Mouse (Mus musculus) cerebellum, adult 9-11 months (tissue): ENCODE data around the gene Snd1.

ENCODE experiments used
- DNase-seq: peaks from one replicate; pipeline ENCODE4 v3.0.0; 2022

Snd1 gene

DNA sequence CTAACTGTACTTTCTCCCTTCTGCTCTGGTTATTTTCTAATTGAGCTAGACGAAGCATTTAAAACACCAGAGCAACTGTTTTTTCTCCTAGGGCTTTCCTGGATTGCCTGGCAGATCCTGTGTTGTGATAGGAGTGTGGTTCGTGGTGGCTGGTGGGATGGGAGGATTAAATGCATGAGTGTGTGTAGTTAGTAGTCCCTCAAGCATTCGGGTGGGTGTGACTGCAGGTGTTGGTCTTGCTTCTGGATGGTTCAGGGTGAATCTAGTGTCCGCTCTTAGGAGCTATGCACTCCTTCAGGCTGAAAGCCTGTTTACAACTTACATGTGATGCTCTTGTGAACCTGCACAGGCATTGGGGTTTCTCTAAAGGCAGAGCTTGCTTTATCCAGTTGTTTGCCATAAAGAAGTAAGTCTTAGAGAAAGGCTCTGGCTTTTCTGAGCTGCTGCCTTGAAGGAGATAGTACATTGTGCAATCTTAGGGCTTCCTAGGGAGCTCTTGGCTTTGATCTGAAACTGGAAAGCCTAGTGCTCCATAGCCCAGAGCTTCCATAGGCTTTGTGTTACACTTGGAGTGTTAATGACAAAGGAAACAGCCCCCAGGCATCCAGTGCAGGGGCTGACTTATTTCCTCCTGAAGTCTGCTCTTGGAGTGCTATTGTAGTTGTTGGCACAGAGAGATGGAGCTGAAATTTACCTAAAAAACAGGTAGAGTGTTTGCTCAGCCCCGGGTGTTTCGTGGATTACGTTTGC lies 75.5 kb downstream of the Snd1 start:
- no peak for DNase-seq

DNA sequence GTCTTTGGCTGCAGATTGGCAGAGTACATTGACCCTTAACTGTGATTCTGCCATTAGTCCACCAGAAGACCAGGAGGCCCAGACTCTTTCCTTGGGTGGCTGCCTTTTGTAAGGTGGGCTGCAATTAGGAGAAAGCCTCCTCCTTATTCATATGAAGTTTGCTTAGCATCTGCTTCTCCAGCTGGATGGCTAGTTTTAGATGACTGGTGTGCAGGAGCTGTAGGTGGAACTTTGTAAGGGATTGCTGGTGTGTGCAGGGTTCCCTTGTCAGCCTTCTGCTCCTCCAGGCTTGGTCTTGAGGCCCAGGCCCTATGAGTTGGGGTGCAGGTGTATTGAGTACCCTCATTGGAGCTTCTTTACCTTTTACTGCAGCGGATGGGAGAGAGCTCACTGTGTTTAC lies 79.5 kb downstream of the Snd1 start:
- no peak for DNase-seq

DNA sequence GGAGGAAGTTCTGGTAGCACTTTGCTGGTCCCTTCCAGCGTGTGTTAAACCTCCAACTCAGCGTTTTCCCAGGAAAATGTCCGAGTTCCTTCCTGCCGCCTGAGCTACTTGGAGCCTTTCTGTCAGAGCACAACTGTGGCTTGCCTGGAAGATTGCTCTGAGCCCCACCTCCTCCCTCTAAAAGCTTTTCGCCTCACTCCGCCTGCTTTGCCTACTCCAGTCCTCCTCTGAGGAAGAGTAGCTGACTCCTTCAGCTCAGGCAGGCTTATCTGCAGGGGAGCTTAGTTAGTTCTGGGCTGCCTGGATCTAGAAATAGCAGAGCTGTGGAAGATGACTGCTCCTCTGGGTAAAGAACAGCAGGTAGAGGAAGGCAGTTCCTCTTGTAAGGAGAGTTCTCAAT lies 80.1 kb downstream of the Snd1 start:
- DNase-seq = no peak

DNA sequence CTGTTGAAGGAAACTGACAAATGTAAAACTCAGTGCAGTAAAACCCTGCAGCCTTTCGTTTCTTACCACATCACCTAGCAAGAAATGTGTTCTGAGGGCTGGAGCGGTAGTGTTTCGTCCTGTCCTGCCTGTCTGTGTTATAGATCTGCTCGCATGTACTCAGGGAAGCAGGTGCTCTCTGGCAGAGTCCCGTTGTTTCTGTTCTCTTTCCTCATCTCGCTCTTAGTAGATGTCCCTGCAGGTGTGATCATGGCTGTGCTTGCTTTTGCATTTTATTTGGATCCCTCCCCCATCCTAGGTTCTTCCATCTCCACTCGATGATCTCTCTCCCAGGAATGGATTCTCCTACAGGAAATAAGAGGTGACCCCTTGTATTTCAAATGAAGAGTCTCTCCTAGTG lies 80.5 kb downstream of the Snd1 start:
- no peak for DNase-seq

DNA sequence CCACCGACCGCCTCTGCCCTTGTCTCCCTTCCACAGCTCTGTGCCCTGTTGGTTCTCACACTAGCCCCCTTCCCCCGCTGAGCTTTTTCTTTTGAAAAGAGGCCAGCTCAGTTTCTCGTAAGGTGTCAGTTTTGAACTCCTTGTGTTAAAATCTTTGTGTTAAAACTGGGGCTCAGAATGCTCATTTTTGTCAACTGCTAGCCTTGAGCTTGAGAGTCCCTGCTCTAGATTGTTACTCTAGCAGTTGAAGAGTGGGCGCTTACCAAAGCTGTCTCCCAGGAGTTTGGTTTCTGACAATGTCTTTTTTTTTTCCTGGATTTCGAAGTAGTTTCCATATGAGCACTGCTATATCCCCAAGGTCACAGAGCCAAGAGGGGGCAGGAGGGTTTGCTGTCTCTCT lies 82.8 kb downstream of the Snd1 start:
- DNase-seq = no peak

DNA sequence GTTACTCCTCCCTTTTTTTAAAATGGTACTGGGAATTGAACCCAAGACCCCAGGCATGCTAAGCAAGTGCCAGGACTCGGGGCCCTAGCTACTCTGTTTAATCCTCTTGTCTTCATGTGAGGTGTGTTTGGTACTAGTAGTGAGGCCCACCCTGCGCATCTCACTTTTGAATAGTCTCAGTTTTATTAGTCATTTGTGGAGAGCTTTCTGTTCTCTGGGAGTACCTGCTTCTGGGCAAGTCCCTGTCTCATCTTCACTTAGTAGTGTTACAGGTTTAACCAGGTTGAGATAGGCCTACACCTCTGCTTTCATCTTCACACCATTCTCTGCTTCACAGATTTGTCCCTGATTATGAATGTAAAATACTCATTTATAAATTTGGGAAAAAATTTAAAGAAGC lies 84.5 kb downstream of the Snd1 start:
- no peak for DNase-seq

DNA sequence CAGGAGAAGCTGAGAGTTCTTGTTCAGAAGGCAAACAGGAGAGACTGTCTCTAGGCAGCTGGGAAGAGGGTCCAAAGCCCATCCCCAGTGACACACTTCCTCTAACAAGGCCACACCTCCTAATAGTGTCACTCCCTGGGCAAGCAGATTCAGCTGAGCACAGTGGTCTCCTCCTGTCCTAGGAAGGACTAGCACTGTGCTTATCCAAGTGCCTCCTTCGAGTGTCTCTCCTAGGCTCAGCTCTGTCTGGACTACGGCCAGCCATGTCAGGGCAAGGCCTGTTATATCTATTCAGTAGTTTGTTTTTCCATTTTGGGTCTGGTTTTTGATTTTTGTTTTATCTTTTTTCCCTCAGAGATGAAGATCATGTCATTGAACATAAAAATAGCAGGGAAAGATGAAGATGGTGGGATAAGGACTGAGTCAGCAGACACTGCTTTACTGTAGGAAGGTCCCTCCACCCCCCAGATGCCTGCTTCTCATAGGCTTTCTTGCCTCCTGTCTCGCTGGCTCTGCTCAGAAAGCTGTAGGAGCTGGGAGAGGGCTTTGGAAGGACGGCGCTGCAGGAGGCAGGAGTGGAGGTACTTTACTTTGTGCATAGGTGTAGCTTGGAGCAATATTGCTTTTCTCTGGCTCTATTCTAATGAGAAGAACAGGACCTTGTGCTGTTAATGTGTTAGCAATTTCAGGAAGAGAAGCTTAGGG lies 86.5 kb downstream of the Snd1 start:
- no peak for DNase-seq

DNA sequence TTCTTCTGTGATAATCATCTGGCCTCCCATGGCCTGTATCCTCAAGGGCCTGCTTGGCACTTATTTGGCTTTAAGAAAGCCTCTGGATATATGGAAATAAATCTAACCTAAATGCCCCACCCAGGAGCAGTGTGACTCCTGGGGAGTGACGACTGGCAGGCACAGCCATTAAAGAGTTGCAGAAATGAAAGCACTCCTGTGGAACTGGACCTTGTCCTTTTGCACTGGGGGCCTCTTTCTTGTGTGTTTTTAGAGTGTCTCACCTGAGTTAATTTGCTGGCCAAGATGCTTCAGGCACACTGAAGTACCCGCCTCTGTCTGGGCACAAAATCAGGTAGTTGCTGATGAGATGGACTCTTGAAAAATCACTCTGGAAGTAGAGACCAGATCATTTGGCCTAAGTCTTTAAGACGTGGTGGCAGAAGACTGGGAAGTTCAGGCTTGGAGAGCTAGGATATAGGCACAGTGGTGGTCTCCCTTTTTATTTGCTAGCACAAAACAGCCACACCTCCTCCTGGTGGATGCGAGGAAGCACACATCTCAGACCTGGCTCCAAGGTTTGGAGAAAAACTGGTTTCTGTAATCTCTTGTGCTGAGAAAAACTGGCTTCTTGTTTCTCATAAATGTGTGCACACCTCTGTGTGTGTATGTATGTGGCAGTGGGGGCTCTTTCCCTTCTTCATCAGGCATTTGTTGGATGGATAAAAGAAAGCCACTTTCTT lies 87.5 kb downstream of the Snd1 start:
- no peak for DNase-seq

DNA sequence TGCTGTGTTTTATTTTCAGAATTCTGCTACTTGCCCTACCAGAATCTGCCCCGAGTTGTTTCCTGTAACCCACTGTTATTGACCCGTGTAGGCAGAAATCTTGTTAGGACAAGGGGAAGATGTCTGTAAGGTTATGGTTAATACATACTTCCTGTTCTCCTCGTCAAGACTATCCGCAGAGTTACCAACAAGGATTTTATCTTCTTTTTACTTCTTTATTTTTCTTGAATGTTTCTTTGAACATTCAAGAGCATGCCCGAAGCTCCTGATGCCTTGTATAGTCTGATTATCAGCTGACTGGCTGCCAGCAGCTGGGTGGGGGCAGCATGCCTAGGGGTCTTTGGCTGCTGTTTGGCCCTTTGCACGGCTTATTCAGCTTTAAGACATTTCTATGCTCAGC lies 93.0 kb downstream of the Snd1 start:
- DNase-seq = no peak

DNA sequence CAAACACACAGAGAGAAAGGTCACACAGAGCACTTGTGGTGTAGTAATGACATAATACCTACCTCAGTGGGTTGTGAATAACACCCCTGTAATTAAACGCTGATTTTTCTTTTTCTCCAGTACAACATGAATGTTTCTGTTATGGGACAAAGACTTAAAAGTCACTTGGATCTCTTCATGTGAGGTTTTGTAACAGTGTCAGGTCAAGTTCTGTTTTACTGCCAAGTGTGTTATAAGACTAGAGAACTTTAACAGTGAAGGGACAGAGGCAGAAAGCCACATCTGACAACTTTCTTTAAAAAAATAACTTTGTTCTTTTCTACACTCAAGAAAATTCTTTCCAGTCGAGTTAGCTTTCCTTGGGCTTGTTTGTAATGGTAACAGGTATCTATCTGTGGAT lies 97.0 kb downstream of the Snd1 start:
- DNase-seq = no peak

DNA sequence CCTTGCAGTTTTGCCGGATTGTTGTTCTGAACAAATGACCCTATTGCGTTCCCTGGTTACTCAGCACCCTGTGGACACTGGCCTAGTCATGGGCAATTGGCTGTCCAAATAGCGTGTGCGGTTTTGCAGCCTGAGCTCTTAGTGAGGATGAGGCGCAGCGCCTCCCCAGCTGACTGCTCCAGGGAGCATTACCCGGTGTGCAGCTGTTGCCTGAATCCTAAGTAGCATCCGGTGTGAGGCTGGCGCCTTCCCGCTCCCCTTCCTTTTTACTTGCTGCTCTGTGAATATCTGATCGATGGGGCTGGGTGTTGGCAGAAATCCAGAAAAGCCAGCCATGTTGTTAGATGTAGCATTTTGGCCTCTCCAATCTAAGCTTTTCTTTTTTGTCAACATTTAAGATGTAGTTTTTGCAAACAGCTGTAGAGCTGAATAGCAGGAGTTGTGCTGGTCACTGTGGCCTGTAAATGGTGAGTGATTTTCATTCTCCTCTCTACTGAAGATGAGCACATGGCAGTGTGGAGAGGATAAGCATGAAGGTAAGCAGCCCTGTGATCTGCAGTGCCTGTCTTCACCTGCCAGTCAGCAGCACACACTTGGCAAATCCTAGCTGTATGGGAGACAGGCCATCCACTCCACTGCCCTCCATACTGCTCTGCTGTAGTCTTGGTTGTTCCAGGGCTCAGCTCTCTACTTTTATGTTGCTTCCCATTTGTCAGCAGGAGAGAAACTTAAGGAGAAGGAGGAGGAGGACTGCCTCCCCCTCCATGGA lies 98.2 kb downstream of the Snd1 start:
- no peak for DNase-seq

DNA sequence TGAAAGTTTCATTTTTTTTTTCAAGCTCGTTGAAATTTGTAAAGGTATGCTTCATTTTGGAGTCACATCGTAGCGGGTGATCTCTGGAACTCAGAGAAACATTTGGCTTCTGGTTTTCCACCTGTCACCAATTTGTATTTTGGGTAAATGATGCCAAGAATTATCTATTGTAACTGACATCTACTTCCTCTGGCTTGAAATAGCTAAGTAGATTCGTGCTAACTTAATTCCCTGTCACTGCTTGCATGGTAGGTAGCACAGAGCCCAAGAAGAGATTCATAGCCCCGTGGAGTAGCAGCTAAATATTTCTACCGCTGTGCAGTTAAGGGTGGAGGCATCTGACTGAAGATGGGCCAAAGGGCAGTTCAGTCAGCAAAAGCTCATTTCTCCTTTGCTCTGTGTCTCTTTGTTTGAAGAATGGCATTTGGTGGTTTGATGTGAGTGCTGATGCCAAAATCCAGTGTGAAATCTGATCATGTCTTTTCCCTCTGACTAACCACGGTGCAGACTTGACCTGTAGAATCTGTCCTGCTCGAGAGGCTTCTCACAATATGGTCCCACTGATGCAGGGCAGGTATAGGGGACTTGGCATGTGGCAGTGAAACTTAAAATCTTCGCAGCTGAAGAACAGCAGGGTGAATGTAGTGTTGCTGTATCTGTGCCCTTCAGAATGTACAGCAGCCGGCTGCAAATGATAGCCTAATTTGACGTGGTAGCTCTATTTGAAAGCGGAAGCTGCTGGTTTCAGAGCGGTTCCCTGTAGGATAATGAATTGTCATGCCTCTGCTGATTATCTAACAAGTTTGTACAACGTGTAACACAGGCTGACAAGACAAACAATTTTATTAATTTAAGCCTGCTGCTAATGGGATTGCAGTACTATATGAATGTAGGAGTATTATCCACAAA lies 101.7 kb downstream of the Snd1 start:
- DNase-seq = peak; percentile 67

DNA sequence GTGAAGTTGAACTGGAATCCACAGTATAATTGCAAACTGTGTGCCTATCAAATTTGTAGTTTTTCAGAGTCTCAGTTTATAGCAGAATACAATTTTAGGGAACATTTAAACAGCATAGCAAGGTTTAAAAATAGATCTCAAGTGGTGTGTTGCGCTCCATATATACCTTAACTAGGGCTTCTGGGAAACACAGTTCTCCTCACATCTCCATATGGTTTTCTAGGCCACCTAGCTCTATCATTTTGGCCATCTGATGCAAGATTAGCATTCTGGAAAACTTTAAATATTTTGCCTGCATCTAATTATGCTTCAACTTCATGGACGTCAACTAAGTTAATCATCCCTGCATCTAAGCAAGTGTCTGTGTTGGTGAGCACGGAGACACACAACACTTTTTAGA lies 107.9 kb downstream of the Snd1 start:
- no peak for DNase-seq

DNA sequence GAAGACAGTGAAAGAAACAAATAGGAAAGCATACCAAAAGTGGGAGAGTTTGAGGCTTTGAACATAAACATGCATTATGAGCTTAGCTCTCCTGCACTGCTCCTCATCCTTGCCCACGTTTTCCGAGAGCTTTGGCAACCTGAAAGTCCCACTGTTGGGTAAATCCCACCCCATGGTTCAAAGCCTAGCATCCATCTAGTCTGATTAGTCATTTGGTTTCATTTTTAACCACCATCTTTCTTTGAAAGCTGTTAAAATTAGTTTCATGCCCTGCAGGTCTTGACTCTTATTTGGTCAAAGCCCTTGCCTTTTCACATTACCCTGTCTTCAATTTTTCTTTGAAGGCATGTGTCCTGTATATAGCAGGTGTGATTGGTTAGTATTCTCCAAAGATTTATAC lies 108.5 kb downstream of the Snd1 start:
- DNase-seq = no peak

DNA sequence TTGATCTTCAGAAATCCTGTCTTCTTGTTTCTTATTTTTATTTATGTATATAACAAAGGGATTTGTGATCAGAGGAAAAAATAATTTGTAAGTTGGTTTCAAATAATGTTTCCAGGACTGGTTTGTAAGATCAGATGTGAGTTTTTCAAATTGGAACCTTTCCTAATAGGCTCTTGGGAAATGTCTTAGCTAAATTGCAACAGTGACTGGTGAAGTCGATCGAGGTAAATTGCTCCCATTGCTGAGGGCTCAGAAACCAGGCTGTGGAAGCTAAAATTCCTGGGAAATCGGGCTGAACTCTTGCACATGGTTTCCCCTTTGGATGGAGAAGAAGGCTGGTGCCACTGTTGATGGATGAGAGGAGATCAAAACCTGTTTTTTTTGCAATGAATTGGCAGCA lies 111.9 kb downstream of the Snd1 start:
- DNase-seq = no peak

DNA sequence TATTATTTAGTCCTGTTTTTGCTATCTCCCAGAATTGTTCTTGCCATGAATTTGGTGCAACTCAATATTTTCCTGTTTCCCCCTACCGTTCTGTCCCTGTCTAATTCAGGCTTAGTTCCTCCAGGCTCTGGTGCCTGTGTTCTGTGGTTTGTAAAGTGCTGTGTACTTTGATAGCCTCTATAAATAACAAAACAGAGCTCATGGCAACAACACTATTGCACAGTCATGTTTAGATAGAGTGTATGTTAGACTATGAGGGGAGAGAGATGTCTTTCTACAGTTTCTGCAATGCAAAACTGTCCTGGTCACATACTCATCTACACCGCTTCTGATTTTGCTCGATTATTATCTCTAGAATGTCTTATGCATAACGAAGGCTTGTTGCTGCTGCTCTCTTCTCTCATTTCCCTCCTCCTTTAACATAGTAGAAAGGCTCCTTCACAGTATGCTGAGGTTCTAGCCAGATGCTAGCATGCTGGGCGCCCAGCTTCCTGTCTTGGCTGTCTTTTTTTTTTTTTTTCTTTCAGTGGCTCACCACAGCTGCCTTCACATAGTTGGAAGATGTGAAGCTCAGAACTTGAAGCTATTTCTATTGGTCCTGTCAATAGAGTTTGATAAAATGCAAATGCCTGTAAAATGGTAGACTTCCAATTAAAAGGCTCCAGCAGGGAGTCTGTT lies 113.7 kb downstream of the Snd1 start:
- no peak for DNase-seq

DNA sequence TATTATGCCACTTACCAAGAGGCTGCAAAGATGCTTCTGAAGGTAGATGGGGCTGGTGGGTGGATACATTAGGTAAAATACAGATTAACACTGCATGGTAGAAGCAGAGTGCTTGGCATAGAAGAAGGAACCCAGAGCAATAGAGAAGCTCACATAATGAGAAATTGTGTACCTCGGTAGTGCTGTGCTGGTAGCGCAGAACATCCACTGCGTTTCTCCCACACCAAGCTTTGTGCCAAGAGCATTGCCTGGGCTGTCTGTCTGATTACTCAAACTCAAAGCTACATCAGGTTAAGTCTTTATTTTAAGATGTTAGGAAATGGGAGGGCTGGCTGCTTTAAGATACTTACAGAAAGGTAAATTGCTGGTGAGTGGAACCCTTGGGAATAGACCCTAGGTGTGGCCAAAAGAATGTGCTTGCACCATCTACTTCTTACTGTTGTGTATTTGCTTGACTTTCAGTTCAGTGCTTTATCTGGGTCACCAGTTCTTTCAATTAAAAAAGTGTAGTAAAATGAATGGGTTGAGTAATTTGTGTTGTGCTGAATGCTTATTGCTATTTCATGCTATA lies 117.5 kb downstream of the Snd1 start:
- DNase-seq = no peak

DNA sequence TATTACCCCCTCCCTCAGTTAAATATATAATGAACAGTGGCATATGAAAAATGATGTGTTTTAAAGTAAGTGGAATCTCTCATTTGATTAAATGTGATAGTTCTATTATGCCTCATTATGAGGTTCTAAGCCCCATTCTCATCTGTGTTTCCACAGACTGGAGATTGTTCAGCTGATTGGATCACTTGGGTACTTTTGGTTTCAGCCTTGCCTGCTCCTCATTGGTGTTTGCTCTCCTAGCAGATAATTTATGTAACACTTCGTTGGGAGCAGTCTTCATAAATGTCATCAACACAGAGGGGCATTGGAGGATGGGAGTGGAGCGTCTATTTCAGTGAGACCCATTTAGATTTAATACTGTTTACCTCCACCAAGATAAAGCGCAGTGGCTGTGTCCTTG lies 118.8 kb downstream of the Snd1 start:
- DNase-seq = no peak

DNA sequence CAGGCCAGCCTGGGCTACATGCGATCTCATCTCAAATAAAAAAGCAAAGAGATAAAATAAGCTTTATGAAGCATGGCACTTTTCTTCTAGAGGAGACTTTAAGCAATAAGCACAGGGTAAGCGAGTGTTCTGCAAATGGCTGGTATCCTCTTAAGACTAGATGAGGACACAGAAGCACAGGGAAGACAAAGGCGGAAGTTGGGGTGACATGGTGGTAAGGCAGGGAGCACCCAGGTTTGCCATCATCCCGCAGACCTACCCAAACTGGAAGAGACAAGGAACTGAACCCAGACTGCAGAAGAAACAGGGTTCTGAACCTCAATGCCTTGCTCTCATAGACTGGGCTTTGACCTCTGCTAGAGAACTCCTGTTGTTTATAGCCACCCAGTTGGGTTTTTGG lies 119.8 kb downstream of the Snd1 start:
- DNase-seq = no peak

DNA sequence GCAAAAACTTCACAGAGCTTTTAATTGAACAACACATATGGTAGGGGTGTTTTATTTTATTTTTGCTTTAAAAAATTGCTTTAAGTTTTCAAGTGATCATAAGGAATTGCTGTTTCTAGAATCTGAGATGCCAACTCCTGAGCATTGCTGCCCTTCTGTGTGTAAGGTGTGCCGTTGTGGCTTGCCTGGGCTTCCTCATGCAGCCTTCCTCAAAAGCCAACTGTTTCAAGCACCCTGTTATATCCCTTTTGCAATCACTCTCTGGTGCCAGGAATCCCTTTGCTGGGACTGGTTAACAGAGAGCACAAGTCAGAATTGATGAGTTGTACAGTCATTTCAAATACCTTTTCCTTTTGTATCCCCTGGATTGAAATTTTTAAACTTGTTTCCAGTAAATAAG lies 120.3 kb downstream of the Snd1 start:
- no peak for DNase-seq

DNA sequence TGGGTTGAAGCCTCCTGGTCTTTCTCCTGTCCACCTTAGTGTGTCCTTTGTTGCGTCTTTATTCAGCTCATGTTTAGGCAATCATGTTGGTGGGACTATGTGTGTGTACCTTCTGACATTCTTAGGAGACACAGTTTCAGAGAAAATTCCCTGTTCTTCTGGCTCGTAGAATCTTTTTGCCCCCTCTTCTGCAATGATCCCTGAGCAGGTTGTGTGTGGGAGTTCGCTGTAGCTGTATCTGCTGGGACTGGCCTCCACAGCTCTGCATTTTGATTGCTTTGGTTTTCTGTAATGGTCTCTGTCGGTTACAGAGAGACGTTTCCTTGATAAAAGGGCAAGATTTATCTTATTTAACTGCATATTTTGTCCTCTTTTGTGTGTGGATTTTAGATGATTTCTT lies 122.3 kb downstream of the Snd1 start:
- DNase-seq = no peak
